Comparison of ENCODE assay signal across 11 mouse cellular contexts in genomic region chr1:131714388-131715337, GRCm38 (mm10). TPM values are rescaled to one million over a fixed set of nuclear protein-coding genes. Genes with fewer than 3 reads are reported as not detected.
A peak's percentile ranks its signal among the peaks of the same experiment; 100 is the strongest.
DNase-seq lines count a peak whose midpoint lies in the region; ATAC-seq and TF ChIP-seq lines count a peak whose summit lies in the region.
"Had no signal": no experiment of that assay in that cellular context is flagged by ENCODE, and none has a peak within 500 bp of the region (broad histone marks: within the 10 kb centered on the region; RNA-seq: fewer than 3 reads in every experiment).

No protein-coding gene starts in this region.

- WGBS in embryonic facial prominence, embryonic 14.5 days = 65% methylated on average over 19 of the region's 20 CpGs
- WGBS in embryonic facial prominence, embryonic 10.5 days = 63% methylated on average over 20 of the region's 20 CpGs
- 66% methylated on average over 20 of the region's 20 CpGs for WGBS in lung, postnatal 0 days
- 60% methylated on average over 20 of the region's 20 CpGs for WGBS in forebrain, embryonic 15.5 days

- TF ChIP-seq EP300 in lung, postnatal 0 days (IDR thresholded peaks at IDR 0.05) = no peak

- H3K27ac ChIP-seq in embryonic facial prominence, embryonic 14.5 days (replicated peaks; ENCODE audit: low read depth, low read length) = no peak overlapping the region
- no peak overlapping the region for H3K27ac ChIP-seq in embryonic facial prominence, embryonic 10.5 days (replicated peaks)
- H3K27ac ChIP-seq in lung, postnatal 0 days (ENCODE audit: low read length) = no peak overlapping the region
- H3K27ac ChIP-seq in forebrain, embryonic 15.5 days (replicated peaks) = no peak overlapping the region
- H3K27ac ChIP-seq: limb, embryonic 12.5 days; midbrain, embryonic 12.5 days had no signal

- no peak for ATAC-seq in embryonic facial prominence, embryonic 14.5 days (ENCODE audit: low read depth)
- ATAC-seq in lung, postnatal 0 days = no peak
- ATAC-seq in monocyte, adult 5-6 weeks (replicated peaks; ENCODE audit: insufficient number of reproducible peaks, low FRiP score, low TSS enrichment, poor library complexity, severe bottlenecking) = no peak
- no peak for ATAC-seq in forebrain, embryonic 15.5 days (replicated peaks)
- ATAC-seq: forebrain, embryonic 14.5 days had no signal

- H3K4me3 ChIP-seq in embryonic facial prominence, embryonic 14.5 days (ENCODE audit: low read depth, low read length) = no peak overlapping the region
- no peak overlapping the region for H3K4me3 ChIP-seq in embryonic facial prominence, embryonic 10.5 days
- no peak overlapping the region for H3K4me3 ChIP-seq in lung, postnatal 0 days (ENCODE audit: low read depth, low read length)
- no peak overlapping the region for H3K4me3 ChIP-seq in forebrain, embryonic 15.5 days
- H3K4me3 ChIP-seq: limb, embryonic 12.5 days; midbrain, embryonic 12.5 days had no signal

- peak; percentile 27; the same call in 1 of the 2 replicates for TF ChIP-seq CTCF in lung, postnatal 0 days (IDR thresholded peaks at IDR 0.05)

- peak overlapping the region; percentile 14; the same call in 1 of the 2 replicates for H3K9ac ChIP-seq in embryonic facial prominence, embryonic 14.5 days (ENCODE audit: low read depth, low read length)
- H3K9ac ChIP-seq in lung, postnatal 0 days (replicated peaks; ENCODE audit: low read depth) = no peak overlapping the region
- no peak overlapping the region for H3K9ac ChIP-seq in forebrain, embryonic 15.5 days (replicated peaks)
- H3K9ac ChIP-seq: limb, embryonic 12.5 days; midbrain, embryonic 12.5 days had no signal

- intact Hi-C loops in left cerebral cortex, postnatal 4 days (cut with DNase I) = loop anchor here (5.0 to 10.0 kb wide), 2 partner anchors 48 to 110 kb away; partner anchors contain the start of gene Slc41a1
- intact Hi-C loops in left cerebral cortex, postnatal 36 days (cut with DNase I) = loop anchor here (5.0 to 10.0 kb wide), 2 partner anchors 133 to 260 kb away; no protein-coding TSS in a partner anchor

- no peak overlapping the region for H3K4me2 ChIP-seq in embryonic facial prominence, embryonic 14.5 days (ENCODE audit: low read depth, low read length)
- no peak overlapping the region for H3K4me2 ChIP-seq in lung, postnatal 0 days (replicated peaks; ENCODE audit: low read depth, low read length)
- H3K4me2 ChIP-seq in forebrain, embryonic 15.5 days (replicated peaks) = no peak overlapping the region
- H3K4me2 ChIP-seq: limb, embryonic 12.5 days; midbrain, embryonic 12.5 days had no signal

- no peaks in the 10 kb centered on the region for H3K27me3 ChIP-seq in embryonic facial prominence, embryonic 14.5 days (replicated peaks; ENCODE audit: control insufficient read depth, insufficient read depth, low read length)
- no peaks in the 10 kb centered on the region for H3K27me3 ChIP-seq in embryonic facial prominence, embryonic 10.5 days (replicated peaks; ENCODE audit: low read depth, poor library complexity, severe bottlenecking)
- H3K27me3 ChIP-seq in lung, postnatal 0 days (replicated peaks; ENCODE audit: insufficient read depth, low read length) = no peaks in the 10 kb centered on the region
- no peaks in the 10 kb centered on the region for H3K27me3 ChIP-seq in forebrain, embryonic 15.5 days
- H3K27me3 ChIP-seq: limb, embryonic 12.5 days; midbrain, embryonic 12.5 days had no signal

- no peaks in the 10 kb centered on the region for H3K4me1 ChIP-seq in embryonic facial prominence, embryonic 14.5 days (ENCODE audit: control insufficient read depth, insufficient read depth, low read length)
- peaks cover 14% of the 10 kb centered on the region for H3K4me1 ChIP-seq in embryonic facial prominence, embryonic 10.5 days
- no peaks in the 10 kb centered on the region for H3K4me1 ChIP-seq in lung, postnatal 0 days (ENCODE audit: insufficient read depth, low read depth, low read length)
- H3K4me1 ChIP-seq in forebrain, embryonic 15.5 days = no peaks in the 10 kb centered on the region
- H3K4me1 ChIP-seq: limb, embryonic 12.5 days; midbrain, embryonic 12.5 days had no signal

- DNase-seq in embryonic facial prominence, embryonic 14.5 days (ENCODE audit: low spot score) = no peak
- no peak for DNase-seq in embryonic facial prominence, embryonic 10.5 days (ENCODE audit: low spot score)
- peak; percentile 27 for DNase-seq in left cerebral cortex, postnatal 4 days
- no peak for DNase-seq in left cerebral cortex, postnatal 36 days (ENCODE audit: low spot score in 2 of 2)
- DNase-seq in ES-CJ7 (ENCODE audit: low read depth, low spot score) = peak; percentile 63
- DNase-seq in lung, postnatal 0 days (ENCODE audit: low spot score) = no peak

- no peaks in the 10 kb centered on the region for H3K36me3 ChIP-seq in embryonic facial prominence, embryonic 14.5 days (ENCODE audit: control insufficient read depth, insufficient read depth, low read length)
- no peaks in the 10 kb centered on the region for H3K36me3 ChIP-seq in embryonic facial prominence, embryonic 10.5 days (replicated peaks)
- H3K36me3 ChIP-seq in lung, postnatal 0 days (ENCODE audit: insufficient read depth, low read length) = no peaks in the 10 kb centered on the region
- no peaks in the 10 kb centered on the region for H3K36me3 ChIP-seq in forebrain, embryonic 15.5 days
- H3K36me3 ChIP-seq: limb, embryonic 12.5 days; midbrain, embryonic 12.5 days had no signal

- no peaks in the 10 kb centered on the region for H3K9me3 ChIP-seq in embryonic facial prominence, embryonic 14.5 days (ENCODE audit: control insufficient read depth, low read length)
- H3K9me3 ChIP-seq in embryonic facial prominence, embryonic 10.5 days = no peaks in the 10 kb centered on the region
- H3K9me3 ChIP-seq in lung, postnatal 0 days (ENCODE audit: low read length) = no peaks in the 10 kb centered on the region
- no peaks in the 10 kb centered on the region for H3K9me3 ChIP-seq in forebrain, embryonic 15.5 days
- H3K9me3 ChIP-seq: limb, embryonic 12.5 days; midbrain, embryonic 12.5 days had no signal

RNA-seq across cellular contexts. Expression of gene Rab7b, which starts 26.2 kb away (rescaled TPM):
- polyA plus RNA-seq in embryonic facial prominence, embryonic 14.5 days (2014; fragmentation: Nextera tagmentation; extraction: Ambion mirVana) = 10.6 and 11.5 TPM in 2 replicates
- polyA plus RNA-seq in embryonic facial prominence, embryonic 10.5 days (2016; fragmentation: Nextera tagmentation; extraction: Ambion mirVana) = 0.64 and 0.91 TPM in 2 replicates
- total RNA-seq in left cerebral cortex, postnatal 4 days (2021) = 1 to 10 TPM in 1 of 2 experiments, under 1 TPM in 1; 0.93 to 1.8 TPM
- 1 to 10 TPM; 3.0 to 3.3 TPM for total RNA-seq in left cerebral cortex, postnatal 36 days (2021)
- 3.8 and 4.0 TPM in 2 replicates for polyA plus RNA-seq in lung, postnatal 0 days (2015; fragmentation: Nextera tagmentation; extraction: Ambion mirVana)
- 1.4 to 3.7 TPM (median 2.3 TPM) in 3 replicates for total RNA-seq in monocyte, adult 5-6 weeks (2017)
- 0.37 and 1.3 TPM in 2 replicates for polyA plus RNA-seq in forebrain, embryonic 15.5 days (2015; fragmentation: Nextera tagmentation; extraction: Ambion mirVana)

RNA-seq across cellular contexts. Expression of gene Slc26a9, which starts 29.2 kb away (rescaled TPM):
- polyA plus RNA-seq in embryonic facial prominence, embryonic 14.5 days (2014; fragmentation: Nextera tagmentation; extraction: Ambion mirVana) = 0.10 TPM in 1 of 2 replicates, not detected in the other
- polyA plus RNA-seq in embryonic facial prominence, embryonic 10.5 days (2016; fragmentation: Nextera tagmentation; extraction: Ambion mirVana) = 0.73 TPM in 1 of 2 replicates, not detected in the other
- total RNA-seq in left cerebral cortex, postnatal 4 days (2021) = under 1 TPM; 0.16 to 0.52 TPM
- under 1 TPM; 0.07 to 0.16 TPM for total RNA-seq in left cerebral cortex, postnatal 36 days (2021)
- polyA plus RNA-seq in lung, postnatal 0 days (2015; fragmentation: Nextera tagmentation; extraction: Ambion mirVana) = 10.9 and 12.3 TPM in 2 replicates
- not detected in 3 replicates for total RNA-seq in monocyte, adult 5-6 weeks (2017)
- 0.04 and 0.09 TPM in 2 replicates for polyA plus RNA-seq in forebrain, embryonic 15.5 days (2015; fragmentation: Nextera tagmentation; extraction: Ambion mirVana)
- polyA plus RNA-seq: limb, embryonic 12.5 days; midbrain, embryonic 12.5 days had no signal

Comparison
In these comparisons a context has a peak if more than half of its experiments do, and no peak if none do; other contexts are left out.
1. DNase-seq: peak in left cerebral cortex, postnatal 4 days (single experiment) and ES-CJ7 (single experiment); none in embryonic facial prominence, embryonic 14.5 days (single experiment), embryonic facial prominence, embryonic 10.5 days (single experiment), left cerebral cortex, postnatal 36 days (0 of 2) and lung, postnatal 0 days (single experiment).